Comparison of ENCODE assay signal across 28 mouse cellular contexts in genomic region chr9:123288378-123288777, GRCm38 (mm10).
"Had no signal": no experiment of that assay in that cellular context is flagged by ENCODE, and none has a peak within 500 bp of the region (broad histone marks: within the 10 kb centered on the region; RNA-seq: fewer than 3 reads in every experiment).

No protein-coding gene starts in this region.

- H3K4me1 ChIP-seq: embryonic facial prominence, embryonic 10.5 days; embryonic facial prominence, embryonic 12.5 days; embryonic facial prominence, embryonic 13.5 days; embryonic facial prominence, embryonic 15.5 days; forebrain, embryonic 10.5 days; forebrain, embryonic 12.5 days; forebrain, embryonic 13.5 days; forebrain, embryonic 15.5 days had no signal

- H3K27ac ChIP-seq: embryonic facial prominence, embryonic 10.5 days; embryonic facial prominence, embryonic 12.5 days; embryonic facial prominence, embryonic 13.5 days; embryonic facial prominence, embryonic 15.5 days; forebrain, embryonic 10.5 days; forebrain, embryonic 12.5 days; forebrain, embryonic 13.5 days; forebrain, embryonic 15.5 days; gastrocnemius, adult 2 months had no signal

- H3K9me3 ChIP-seq: embryonic facial prominence, embryonic 10.5 days; embryonic facial prominence, embryonic 12.5 days; embryonic facial prominence, embryonic 13.5 days; embryonic facial prominence, embryonic 15.5 days; forebrain, embryonic 10.5 days; forebrain, embryonic 12.5 days; forebrain, embryonic 13.5 days; forebrain, embryonic 15.5 days had no signal

- DNase-seq: cerebellum, adult 18-20 months; cerebellum, adult 2 months; cerebellum, adult 8-10 months; cerebellum, adult 9-10 months; cerebellum, adult 9-11 months; cerebellum, postnatal 10 days; cerebellum, postnatal 14 days; cerebellum, postnatal 25 days; cerebellum, postnatal 36 days; embryo, embryonic 11 days; forebrain, postnatal 0 days; gastrocnemius, adult 2 months; gastrocnemius, postnatal 10 days; gastrocnemius, postnatal 14 days; gastrocnemius, postnatal 25 days; gastrocnemius, postnatal 36 days; heart, adult 18-20 months had no signal

- H3K9ac ChIP-seq: embryonic facial prominence, embryonic 12.5 days; embryonic facial prominence, embryonic 13.5 days; embryonic facial prominence, embryonic 15.5 days; forebrain, embryonic 12.5 days; forebrain, embryonic 13.5 days; forebrain, embryonic 15.5 days; forebrain, postnatal 0 days had no signal

- H3K36me3 ChIP-seq: embryonic facial prominence, embryonic 10.5 days; embryonic facial prominence, embryonic 12.5 days; embryonic facial prominence, embryonic 13.5 days; embryonic facial prominence, embryonic 15.5 days; forebrain, embryonic 10.5 days; forebrain, embryonic 12.5 days; forebrain, embryonic 15.5 days had no signal

- H3K4me2 ChIP-seq: embryonic facial prominence, embryonic 12.5 days; embryonic facial prominence, embryonic 13.5 days; embryonic facial prominence, embryonic 15.5 days; forebrain, embryonic 12.5 days; forebrain, embryonic 13.5 days; forebrain, embryonic 15.5 days had no signal

- H3K4me3 ChIP-seq: embryonic facial prominence, embryonic 10.5 days; embryonic facial prominence, embryonic 12.5 days; embryonic facial prominence, embryonic 13.5 days; embryonic facial prominence, embryonic 15.5 days; erythroblast, embryonic 14.5 days; forebrain, embryonic 10.5 days; forebrain, embryonic 12.5 days; forebrain, embryonic 13.5 days; forebrain, embryonic 15.5 days; gastrocnemius, adult 2 months had no signal

- H3K27me3 ChIP-seq: embryonic facial prominence, embryonic 12.5 days; embryonic facial prominence, embryonic 13.5 days; embryonic facial prominence, embryonic 15.5 days; forebrain, embryonic 12.5 days; forebrain, embryonic 13.5 days; forebrain, embryonic 15.5 days had no signal

- ATAC-seq: forebrain, embryonic 13.5 days; forebrain, embryonic 14.5 days; forebrain, embryonic 15.5 days; forebrain, embryonic 16.5 days; forebrain, postnatal 0 days had no signal
